Mouse (Mus musculus) testis, adult 2 months (tissue): ENCODE measurements around the gene Osm. TPM values are rescaled to one million over a fixed set of nuclear protein-coding genes. Genes with fewer than 3 reads are reported as not detected.

ENCODE experiments used
- H3K27ac ChIP-seq: fragments of 200-500 bp; 2 replicates; pipeline ENCODE4 v1.5.1; 2012; ENCODE audit warnings: low read depth, low read length; ENCODE audit not compliant: control insufficient read depth, insufficient read depth
- H3K27me3 ChIP-seq: fragments of 200-500 bp; 2 replicates; pipeline ENCODE4 v1.6.1; 2012; ENCODE audit warnings: mild to moderate bottlenecking, low read length, moderate library complexity; ENCODE audit not compliant: control insufficient read depth, insufficient read depth
- H3K36me3 ChIP-seq: fragments of 200-500 bp; 2 replicates; pipeline ENCODE4 v1.6.1; 2012; ENCODE audit warnings: mild to moderate bottlenecking, low read length; ENCODE audit not compliant: control insufficient read depth, insufficient read depth
- H3K4me1 ChIP-seq: fragments of 200-500 bp; 2 replicates; pipeline ENCODE4 v1.6.1; 2012; ENCODE audit warnings: low read length; ENCODE audit not compliant: control insufficient read depth, insufficient read depth
- H3K4me3 ChIP-seq: fragments of 200-500 bp; 2 replicates; pipeline ENCODE4 v1.5.1; 2012; ENCODE audit warnings: low read depth, mild to moderate bottlenecking, low read length, moderate library complexity, mixed read lengths; ENCODE audit not compliant: control insufficient read depth
- CTCF ChIP-seq: fragments of 200-500 bp; IDR thresholded peaks from 2 replicates; pipeline ENCODE4 v1.5.1; 2012; ENCODE audit warnings: low read depth, mild to moderate bottlenecking, inconsistent platforms, low read length, moderate library complexity; ENCODE audit not compliant: control insufficient read depth, insufficient read depth, insufficient replicate concordance
- POLR2A ChIP-seq: fragments of 200-500 bp; IDR thresholded peaks from 2 replicates; pipeline ENCODE4 v1.6.1; 2012; ENCODE audit warnings: low read depth, mild to moderate bottlenecking, inconsistent platforms, low read length, moderate library complexity; ENCODE audit not compliant: control insufficient read depth
- polyA plus RNA-seq: library from polyadenylated mRNA; depleted of rRNA; stranded (reverse); fragments of >200 nt; gene quantifications from 2 replicates; pipeline ENCODE4 v1.2.3, GENCODE M21; 2012

The Osm gene
- polyA plus RNA-seq, 1 experiment: not detected

DNA sequence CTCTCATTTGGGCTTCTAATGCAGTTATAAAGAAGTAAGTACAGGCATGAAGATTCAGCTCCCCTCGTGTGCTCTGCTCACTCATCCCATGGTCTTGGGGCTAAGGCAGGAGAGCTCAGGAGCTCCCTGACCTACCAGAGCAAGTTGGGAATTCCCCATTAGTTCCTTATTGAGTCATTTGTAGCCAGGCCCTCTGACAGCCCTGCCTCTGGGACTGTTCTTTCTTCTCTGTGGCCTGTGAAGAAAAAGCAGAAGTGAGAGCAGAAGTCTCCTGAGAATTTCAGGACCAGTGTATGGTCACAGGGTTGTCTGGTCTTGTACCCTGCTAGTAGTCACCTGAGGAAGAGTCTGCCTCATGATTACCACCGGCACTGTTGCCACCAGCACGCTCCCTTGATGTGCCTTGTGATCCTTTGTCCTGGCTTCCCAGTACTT, 40.6 kb upstream of the Osm start:
- TF ChIP-seq CTCF (no peak), POLR2A (no peak)
- H3K4me3 ChIP-seq: no peak overlapping the region
- H3K4me1 ChIP-seq: peaks cover 2% of the 10 kb centered on the region
- H3K27ac ChIP-seq: no peak overlapping the region
- H3K36me3 ChIP-seq: 0 out of 2 replicates have a peak, but pooled peaks cover 2% of the 10 kb centered on the region
- H3K27me3 ChIP-seq: no peaks in the 10 kb centered on the region

DNA sequence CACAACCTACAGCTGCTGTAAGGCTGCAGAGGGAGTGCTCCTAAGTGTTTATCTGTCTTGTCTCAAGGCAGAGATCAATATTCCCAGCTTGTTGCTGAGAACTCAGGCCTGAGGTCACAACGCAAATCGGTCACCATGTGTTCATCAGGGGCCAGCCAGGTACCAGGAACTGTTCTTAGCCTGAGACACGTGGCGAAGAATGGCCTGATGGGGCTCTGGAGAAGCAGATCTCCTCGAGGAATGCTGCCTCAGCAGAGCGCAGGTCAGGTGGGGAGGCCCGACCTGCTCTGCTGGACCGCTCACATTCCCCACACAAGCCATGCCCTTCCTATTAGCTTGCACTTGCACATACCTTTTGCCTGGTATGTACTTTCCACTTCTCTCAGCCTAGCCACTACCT, 39.6 kb upstream of the Osm start:
- Histone ChIP-seq H3K4me3 (no peak overlapping the region), H3K36me3 (0 out of 2 replicates have a peak, but pooled peaks cover 2% of the 10 kb centered on the region), H3K4me1 (no peaks in the 10 kb centered on the region; the same call in 1 of the 2 replicates), H3K27ac (no peak overlapping the region), H3K27me3 (no peaks in the 10 kb centered on the region)
- TF ChIP-seq CTCF (no peak), POLR2A (no peak)

DNA sequence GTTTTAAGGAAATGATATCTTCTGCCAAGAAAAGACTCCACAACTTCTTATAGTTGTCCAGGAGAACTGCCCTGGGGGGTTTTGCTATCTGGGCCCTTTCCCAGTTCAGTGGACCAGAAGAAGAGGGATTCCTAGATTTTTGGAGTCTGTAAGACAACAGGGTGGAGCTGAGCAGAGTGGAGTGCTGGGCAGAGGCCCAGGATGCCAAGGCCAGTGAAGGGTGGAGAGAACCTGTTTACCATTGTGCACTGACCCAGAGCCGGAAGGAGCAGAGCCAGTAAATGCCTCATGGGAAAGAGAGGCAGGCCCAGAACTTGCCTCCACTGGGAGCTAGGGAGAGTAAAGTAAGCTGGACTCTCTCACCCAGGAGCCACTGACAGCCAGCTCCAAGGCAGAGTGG, 38.5 kb upstream of the Osm start:
- 0 out of 2 replicates have a peak, but pooled peaks cover 2% of the 10 kb centered on the region for H3K36me3 ChIP-seq
- no peak overlapping the region for H3K4me3 ChIP-seq
- no peak overlapping the region for H3K27ac ChIP-seq
- H3K27me3 ChIP-seq: no peaks in the 10 kb centered on the region
- TF ChIP-seq CTCF (no peak), POLR2A (no peak)
- H3K4me1 ChIP-seq: no peaks in the 10 kb centered on the region; the same call in 1 of the 2 replicates

DNA sequence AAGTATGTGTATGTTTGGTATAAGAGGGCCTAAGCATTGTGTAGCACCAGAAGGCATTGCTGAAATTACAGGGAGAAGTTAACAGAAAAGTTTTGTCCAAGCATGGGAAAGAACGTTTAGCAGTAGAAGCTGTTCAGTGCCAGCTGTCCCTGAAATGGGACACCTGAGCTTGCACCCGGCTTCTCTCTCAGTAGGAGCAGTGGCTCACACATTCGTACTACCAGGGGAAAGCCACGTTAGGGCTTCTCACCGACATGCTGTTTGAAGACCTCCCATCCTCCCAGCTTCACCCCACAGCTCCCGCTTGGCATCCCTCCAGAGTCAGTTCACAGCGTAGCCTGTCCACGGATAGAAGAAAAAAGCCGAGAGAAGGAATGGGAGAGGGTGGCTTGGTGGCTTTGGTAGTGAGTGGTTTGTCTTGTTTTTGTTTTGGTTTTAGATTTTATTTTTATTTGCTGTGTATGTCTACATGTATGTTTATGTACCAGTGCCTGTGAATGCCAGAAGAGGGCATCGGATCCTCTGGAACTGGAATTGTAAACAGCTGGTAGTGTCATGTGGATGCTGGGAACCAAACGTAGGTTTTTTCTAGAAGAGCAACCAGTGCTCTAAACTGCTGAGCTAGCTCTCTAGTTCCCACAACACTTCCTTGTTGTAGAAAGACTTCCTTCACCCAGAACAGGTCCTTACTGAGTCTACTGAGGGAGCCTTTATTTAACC, 34.1 kb upstream of the Osm start:
- peaks cover 4% of the 10 kb centered on the region; the same call in 1 of the 2 replicates for H3K36me3 ChIP-seq
- no peak for TF ChIP-seq POLR2A
- TF ChIP-seq CTCF: no peak
- H3K4me3 ChIP-seq: no peak overlapping the region
- H3K27me3 ChIP-seq: no peaks in the 10 kb centered on the region
- H3K27ac ChIP-seq: peak overlapping the region; percentile 7
- no peaks in the 10 kb centered on the region; the same call in 1 of the 2 replicates for H3K4me1 ChIP-seq

DNA sequence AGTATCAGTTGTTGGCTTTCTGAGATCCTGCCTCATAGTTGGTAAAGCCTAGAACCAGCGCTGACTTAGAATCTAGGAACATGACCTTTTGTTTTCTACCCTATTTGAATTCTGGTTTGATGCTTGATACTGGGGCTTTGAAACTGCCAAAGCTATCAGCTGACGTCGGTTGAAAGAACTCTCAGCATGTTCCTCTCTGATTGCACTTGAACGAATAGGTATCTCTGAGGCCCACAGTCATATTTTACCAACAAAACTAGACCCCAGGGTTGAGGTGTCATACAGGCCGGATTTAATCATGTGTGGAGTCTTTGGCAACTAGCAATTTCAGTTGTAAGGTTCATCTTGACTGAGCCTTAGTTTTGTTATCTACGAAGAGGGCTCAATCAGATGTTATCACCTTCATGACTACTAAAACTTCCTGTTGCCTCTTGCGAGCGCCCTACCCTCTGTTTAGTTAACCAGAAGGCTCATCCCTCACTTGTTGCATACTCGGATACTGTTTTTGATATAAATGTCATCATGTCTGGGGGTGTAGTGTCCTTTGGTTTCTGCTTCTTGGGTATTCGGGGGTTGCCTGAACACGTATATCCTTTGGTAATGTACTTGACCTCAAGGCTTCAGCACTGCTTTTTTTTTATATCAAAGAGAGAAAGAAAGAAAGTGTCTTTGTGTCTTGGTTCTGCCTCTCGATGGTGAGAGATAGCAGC, 33.1 kb upstream of the Osm start:
- Histone ChIP-seq H3K27me3 (no peaks in the 10 kb centered on the region), H3K36me3 (peaks cover 6% of the 10 kb centered on the region), H3K4me3 (no peak overlapping the region), H3K27ac (peak overlapping the region; percentile 67), H3K4me1 (no peaks in the 10 kb centered on the region; the same call in 1 of the 2 replicates)
- no peak for TF ChIP-seq CTCF
- no peak for TF ChIP-seq POLR2A

DNA sequence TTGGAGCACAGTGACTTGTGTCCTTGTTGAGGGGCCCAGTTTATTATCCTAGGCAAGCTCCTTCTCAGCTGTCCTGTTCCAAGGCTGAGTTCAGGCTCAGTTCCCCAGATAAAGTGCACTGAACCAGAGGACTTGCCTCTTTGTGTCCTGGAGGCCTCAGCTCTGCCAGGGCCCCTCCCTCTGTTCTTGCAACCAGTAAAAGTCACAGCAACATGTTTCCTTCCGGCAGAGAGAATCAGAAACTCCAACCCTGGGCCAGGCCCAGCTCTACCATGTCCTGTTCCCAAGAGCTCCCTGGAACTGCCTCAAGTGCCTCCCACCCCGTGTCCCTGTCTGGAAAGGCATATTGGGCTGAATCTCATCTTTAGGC, 32.5 kb upstream of the Osm start:
- Histone ChIP-seq H3K36me3 (peaks cover 6% of the 10 kb centered on the region), H3K27ac (peak overlapping the region; percentile 67)

DNA sequence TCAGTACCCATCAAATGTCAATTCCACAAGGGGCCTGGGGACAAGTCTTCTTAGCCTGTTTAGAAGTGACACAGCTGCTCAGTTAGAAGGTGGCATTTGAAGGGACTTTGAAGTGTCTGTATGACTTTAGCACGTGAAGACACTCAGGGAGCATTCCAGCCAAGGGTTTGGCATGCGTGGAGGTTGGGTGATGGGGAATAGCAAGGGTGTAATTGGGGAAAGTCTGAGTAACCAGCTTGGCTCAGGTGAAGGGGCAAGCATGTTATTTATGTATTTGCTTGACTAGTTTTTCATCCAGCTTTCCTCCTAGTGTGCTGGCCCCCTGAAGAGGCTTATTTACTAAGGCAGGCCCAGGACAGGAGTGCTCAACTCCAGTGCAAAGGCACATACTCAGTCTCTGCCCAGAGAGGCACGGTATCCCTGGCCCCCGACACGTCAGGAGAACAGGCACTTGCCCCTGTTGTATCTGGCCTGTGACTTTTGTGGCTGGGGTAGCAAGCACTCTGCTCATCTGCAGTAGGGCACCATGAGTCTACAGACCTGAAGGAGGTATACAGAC, 31.0 kb upstream of the Osm start:
- H3K27me3 ChIP-seq: no peaks in the 10 kb centered on the region
- no peak overlapping the region for H3K4me3 ChIP-seq
- H3K4me1 ChIP-seq: no peaks in the 10 kb centered on the region; the same call in 1 of the 2 replicates
- H3K36me3 ChIP-seq: peaks cover 6% of the 10 kb centered on the region
- TF ChIP-seq CTCF (no peak), POLR2A (no peak)
- no peak overlapping the region for H3K27ac ChIP-seq

More for the DNA sequence above, 32.5 kb upstream of the Osm start:
- no peaks in the 10 kb centered on the region for H3K27me3 ChIP-seq
- H3K4me1 ChIP-seq: no peaks in the 10 kb centered on the region; the same call in 1 of the 2 replicates
- no peak for TF ChIP-seq CTCF
- TF ChIP-seq POLR2A: no peak
- H3K4me3 ChIP-seq: no peak overlapping the region
